Mouse (Mus musculus) Patski (cell line): ENCODE measurements around the gene Ncor2. TPM values are rescaled to one million over a fixed set of nuclear protein-coding genes. Genes with fewer than 3 reads are reported as not detected.
"Not testable (repeated sequence)": the region's sequence is repeated elsewhere in the genome, so short reads cannot be mapped to it uniquely, and the experiment has no call there.

Source experiments
- ATAC-seq: fragments of 100-300 bp; one replicate; pipeline ENCODE4 v1.8.0; 2021
- CTCF ChIA-PET: fragments of 350-600 bp; sonication (Branson Sonifier 250); formaldehyde crosslinking; loops from one replicate; lab custom pipeline; 2022; ENCODE audit warnings: inconsistent platforms; lab: Charles Lee
- POLR2A ChIA-PET: fragments of 350-600 bp; sonication (Branson Sonifier 250); formaldehyde crosslinking; loops from one replicate; lab custom pipeline; 2022; ENCODE audit warnings: antibody characterized with exemption, inconsistent platforms; lab: Charles Lee
- DNase-seq: peaks from one replicate; pipeline ENCODE4 v3.0.0-alpha.2; 2011; ENCODE audit warnings: low read depth, low spot score
- H3K27me3 ChIP-seq: fragments of 371-371 bp; one replicate; pipeline ENCODE4 v1.5.1; 2021
- CTCF ChIP-seq: fragments of 100-300 bp; IDR thresholded peaks from one replicate; pipeline ENCODE4 v1.5.1; 2021
- in situ Hi-C: fragments of 300-500 bp; cut with MboI; formaldehyde crosslinking; loops from 3 replicates; pipeline ENCODE4 v1.11.1; 2018; ENCODE audit warnings: low pct_unique_long_range_greater_than_20kb, mixed read lengths
- polyA plus RNA-seq: library from polyadenylated mRNA; unstranded; gene quantifications from one replicate; pipeline ENCODE4 v1.2.3, GENCODE M21; 2021

Ncor2 gene
- polyA plus RNA-seq, 1 experiment from 2014 or later: 98.6 TPM

DNA sequence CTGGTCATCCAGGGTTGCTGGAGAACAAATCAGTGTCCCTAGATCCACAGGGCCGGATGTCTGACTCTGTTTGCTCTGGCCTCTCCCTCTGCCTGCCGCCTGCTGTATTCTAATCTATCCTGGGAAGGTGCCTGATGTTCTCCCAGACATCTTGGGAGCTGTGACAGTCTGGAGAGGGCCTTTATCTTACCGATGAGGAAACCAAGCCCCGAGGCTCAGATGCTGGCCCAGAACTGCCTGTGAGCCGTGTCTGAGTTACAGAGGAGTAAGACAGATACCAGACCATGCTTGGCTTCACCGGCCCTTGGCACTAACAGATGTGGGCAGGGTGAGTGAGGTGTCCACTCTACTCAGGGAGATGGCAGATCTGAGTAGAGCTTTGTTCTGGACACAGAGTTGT, 35.0 kb upstream of the Ncor2 start:
- ATAC-seq (no peak), DNase-seq (no peak)
- no peak for TF ChIP-seq CTCF
- no peaks in the 10 kb centered on the region for H3K27me3 ChIP-seq
- ChIA-PET CTCF (no interaction called here), POLR2A (no interaction called here)
- in situ Hi-C loops: no loop called here

DNA sequence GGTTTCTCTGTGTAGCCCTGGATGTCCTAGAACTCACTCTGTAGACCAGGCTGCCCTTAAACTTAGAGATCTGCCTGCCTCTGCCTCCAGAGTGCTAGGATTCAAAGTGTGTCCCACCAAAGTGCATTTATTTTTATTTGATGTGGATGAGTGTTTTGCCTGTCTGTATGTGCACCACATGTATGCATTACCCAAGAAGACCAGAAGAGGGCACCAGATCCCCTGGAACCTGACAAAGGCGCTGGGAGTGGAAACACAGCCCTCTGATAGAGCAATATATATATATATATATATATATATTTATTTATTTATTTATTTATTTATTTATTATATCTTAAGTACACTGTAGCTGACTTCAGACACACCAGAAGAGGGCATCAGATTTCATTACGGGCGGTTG, 25.9 kb upstream of the Ncor2 start:
- ATAC-seq, DNase-seq, H3K27me3 ChIP-seq, in situ Hi-C loops, POLR2A ChIA-PET: not testable (repeated sequence)
- CTCF ChIA-PET: interaction anchor here (1.2 kb wide), 2 partner anchors 16 to 63 kb away, joined by 4 read pairs; no protein-coding TSS in a partner anchor

DNA sequence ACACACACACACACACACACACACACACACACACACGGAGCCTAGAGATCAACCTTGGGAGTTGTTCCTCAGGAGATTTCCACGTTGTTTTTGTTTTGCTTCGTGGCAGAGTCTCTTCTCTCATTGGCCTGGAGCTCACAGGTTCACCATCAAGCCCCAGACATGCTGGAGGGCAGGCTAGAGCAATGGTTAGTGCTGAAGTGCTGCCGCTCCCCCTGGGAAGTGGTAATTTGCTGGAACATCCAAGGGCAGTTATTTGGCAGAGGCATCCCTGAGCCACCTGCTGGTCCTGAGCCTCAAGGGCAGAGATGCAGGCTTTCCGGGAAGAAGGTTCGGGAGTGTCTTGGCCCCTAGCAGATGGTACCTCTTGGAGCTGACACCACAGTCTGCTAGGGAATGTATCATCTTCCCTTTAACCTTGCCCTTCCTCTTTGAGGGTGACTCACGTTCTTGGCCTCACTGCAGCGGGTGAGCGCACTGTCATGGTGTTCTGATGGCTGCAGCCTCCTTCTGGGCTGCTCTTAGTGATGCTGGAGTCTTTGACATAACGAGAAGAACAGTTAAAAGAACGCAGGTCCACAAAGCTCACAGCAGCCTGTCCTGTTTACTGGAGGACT, 25.3 kb upstream of the Ncor2 start:
- H3K27me3 ChIP-seq: no peaks in the 10 kb centered on the region
- POLR2A ChIA-PET: interaction anchor here (1.3 kb wide), 1 partner anchor 41 kb away, joined by 4 read pairs; no protein-coding TSS in a partner anchor
- ATAC-seq (no peak), DNase-seq (no peak)
- CTCF ChIA-PET: interaction anchor here (0.7 to 1.2 kb wide), 3 partner anchors 15 to 67 kb away, joined by 3 to 4 read pairs (median 4); no protein-coding TSS in a partner anchor
- TF ChIP-seq CTCF: no peak
- in situ Hi-C loops: no loop called here

DNA sequence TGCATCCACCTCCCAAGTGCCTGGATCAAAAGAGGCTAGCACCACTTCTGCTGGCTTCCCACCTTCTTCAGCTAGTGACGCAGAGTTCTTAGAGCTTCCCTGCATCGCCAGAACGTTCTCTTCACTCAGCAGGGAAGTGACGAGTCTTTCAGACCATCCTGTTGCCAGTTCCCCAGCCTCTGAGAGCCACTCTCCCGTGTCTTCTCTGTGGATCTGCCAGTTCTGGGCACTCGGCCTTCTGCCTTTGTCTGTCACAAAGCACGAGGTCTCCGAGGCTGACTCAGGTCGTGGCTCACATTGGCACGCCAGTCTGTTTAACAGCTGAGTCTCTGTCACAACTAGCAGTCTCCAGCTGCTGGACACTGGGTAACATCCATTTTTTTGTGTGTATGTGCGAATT, 24.7 kb upstream of the Ncor2 start:
- peak; percentile 17 for ATAC-seq
- in situ Hi-C loops: no loop called here
- H3K27me3 ChIP-seq: no peaks in the 10 kb centered on the region
- no peak for TF ChIP-seq CTCF
- ChIA-PET CTCF (interaction anchor here (0.7 to 2.3 kb wide), 6 partner anchors 13 to 137 kb away, joined by 3 to 11 read pairs (median 4); no protein-coding TSS in a partner anchor), POLR2A (interaction anchor here (0.5 to 1.3 kb wide), 2 partner anchors 41 to 64 kb away, joined by 3 to 4 read pairs; no protein-coding TSS in a partner anchor)
- peak; percentile 75 for DNase-seq

DNA sequence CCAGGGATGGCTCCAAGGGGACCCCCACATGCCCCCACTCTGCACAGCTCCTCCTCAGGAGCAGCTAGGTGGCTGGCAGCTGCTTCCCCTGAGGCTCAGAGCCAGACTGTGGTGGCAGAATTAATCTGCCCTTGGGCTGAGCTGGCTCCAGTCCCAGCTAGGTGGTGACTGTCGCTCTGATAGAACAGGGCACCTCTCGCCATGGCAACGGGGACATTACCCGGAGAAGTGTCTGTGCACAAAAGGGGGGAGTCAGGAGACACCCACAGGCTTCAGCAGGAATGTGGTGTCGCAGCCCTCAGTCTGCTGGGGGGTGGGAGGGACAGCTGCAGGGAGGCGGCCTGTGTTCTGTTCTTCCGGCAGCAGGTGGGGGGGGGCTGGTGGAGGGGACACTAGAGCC, 24.1 kb upstream of the Ncor2 start:
- ChIA-PET POLR2A (interaction anchor here (0.5 to 1.4 kb wide), 3 partner anchors 42 to 66 kb away, joined by 3 to 4 read pairs (median 3); no protein-coding TSS in a partner anchor), CTCF (interaction anchor here (0.9 to 2.3 kb wide), 7 partner anchors 13 to 147 kb away, joined by 3 to 11 read pairs (median 4); no protein-coding TSS in a partner anchor)
- no peaks in the 10 kb centered on the region for H3K27me3 ChIP-seq
- DNase-seq: no peak
- ATAC-seq: no peak
- no peak for TF ChIP-seq CTCF
- in situ Hi-C loops: no loop called here

DNA sequence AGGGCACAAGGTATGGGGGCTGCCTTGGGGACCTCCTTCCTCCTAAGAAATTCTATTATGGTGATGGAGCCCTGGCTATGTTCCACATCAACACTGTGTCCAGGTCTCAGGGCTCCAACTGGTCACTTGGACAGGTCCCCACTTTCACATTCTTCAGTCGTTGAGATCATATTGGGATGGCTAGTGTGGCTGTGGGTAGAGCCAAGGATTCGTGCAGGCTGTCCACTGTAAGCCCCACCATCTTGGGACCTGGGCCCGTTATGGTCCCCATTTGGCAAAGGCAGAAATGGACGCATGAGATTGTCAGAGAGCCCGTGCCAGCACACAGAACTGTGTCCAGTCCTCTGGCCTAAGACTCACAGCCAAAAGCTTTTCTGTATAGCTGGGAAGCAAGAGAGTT, 23.1 kb upstream of the Ncor2 start:
- ATAC-seq: no peak
- CTCF ChIA-PET: interaction anchor here (1.6 to 2.3 kb wide), 5 partner anchors 12 to 135 kb away, joined by 3 to 11 read pairs (median 5); no protein-coding TSS in a partner anchor
- no peak for TF ChIP-seq CTCF

DNA sequence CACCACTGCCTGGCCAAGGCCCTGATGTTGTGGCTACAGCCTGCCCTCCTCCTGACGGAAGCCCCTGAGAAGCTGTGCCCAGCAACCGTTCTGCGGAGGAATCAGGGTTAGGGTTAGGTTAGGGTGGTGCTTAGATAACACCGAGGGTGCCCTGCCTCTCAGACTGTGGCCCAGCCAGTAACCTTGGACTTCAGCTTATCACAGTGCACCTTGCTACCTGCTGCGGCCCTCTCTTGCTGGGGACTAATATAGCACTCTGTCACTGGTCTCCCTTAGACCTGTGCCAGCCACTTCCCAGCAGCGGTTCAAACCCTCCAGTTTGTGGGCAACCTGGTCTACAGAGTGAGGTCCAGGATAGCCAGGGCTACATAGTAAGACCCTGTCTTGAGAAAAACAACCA, 20.1 kb upstream of the Ncor2 start:
- H3K27me3 ChIP-seq: no peaks in the 10 kb centered on the region
- POLR2A ChIA-PET: no interaction called here
- no peak for DNase-seq
- TF ChIP-seq CTCF: no peak
- CTCF ChIA-PET: no interaction called here
- in situ Hi-C loops: no loop called here
- ATAC-seq: no peak

More for the DNA sequence above, 23.1 kb upstream of the Ncor2 start:
- no peaks in the 10 kb centered on the region for H3K27me3 ChIP-seq
- in situ Hi-C loops: no loop called here
- POLR2A ChIA-PET: interaction anchor here (1.4 kb wide), 1 partner anchor 67 kb away, joined by 3 read pairs; no protein-coding TSS in a partner anchor
- DNase-seq: no peak

DNA sequence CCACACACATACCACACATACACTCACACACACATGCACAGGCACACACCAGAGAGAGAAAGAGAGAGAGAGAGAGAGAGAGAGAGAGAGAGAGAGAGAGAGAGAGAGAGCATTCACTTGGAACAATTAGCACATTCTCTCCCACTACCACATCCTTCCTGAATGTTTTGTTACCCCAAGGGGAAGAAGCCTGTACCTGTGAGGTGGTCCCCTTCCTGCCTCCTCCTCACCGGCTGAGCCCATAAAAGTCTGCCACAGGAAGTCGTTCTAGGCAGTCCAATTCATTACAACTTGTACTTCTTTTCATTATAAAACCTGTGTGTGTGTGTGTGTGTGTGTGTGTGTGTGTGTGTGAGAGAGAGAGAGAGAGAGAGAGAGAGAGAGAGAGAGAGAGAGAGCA, 18.3 kb upstream of the Ncor2 start:
- in situ Hi-C loops, DNase-seq, H3K27me3 ChIP-seq, ATAC-seq, POLR2A ChIA-PET: not testable (repeated sequence)
- CTCF ChIA-PET: interaction anchor here (1.3 kb wide), 1 partner anchor 8 kb away, joined by 3 read pairs; no protein-coding TSS in a partner anchor

DNA sequence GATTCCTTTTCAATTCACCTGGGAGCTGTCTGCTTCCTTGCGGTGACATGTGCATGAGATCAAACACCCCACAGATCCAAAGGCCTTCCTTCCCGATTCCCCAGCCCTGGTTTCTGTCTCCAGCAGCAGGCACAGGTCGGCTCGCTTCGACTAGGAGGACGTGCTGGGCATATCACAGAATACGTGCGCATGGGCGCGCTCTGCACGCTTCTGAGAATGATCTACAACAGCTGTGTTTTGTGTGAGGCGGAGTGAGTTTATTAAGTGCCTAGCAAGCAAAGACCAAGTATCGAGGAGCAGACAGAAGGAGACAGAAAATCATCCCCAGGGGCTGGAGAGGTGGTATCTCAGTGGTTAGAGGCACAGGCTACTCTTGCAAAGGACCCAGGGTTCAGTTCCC, 17.0 kb upstream of the Ncor2 start:
- DNase-seq (no peak), ATAC-seq (no peak)
- TF ChIP-seq CTCF: no peak
- no peaks in the 10 kb centered on the region for H3K27me3 ChIP-seq
- in situ Hi-C loops: no loop called here
- ChIA-PET CTCF (no interaction called here), POLR2A (no interaction called here)

DNA sequence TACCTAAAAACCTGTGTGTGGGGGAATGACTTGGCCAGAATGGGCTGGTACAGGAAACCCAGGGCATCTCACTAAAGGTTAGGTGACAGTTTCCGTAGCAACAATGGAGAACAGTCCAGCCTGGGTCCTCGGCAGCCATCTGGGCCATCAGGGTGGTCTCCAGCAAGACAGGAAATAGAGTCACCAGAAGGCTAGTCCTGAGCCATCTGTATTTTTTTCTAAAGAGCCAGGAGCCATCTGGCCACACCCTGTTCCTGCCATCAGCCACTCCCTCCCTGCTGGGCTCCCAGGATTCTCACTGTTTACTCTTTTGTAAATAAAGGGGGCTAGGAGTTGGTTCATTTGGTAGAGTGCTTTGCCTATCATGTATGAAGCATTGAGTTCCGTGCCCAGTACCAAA, 16.1 kb upstream of the Ncor2 start:
- DNase-seq: no peak
- TF ChIP-seq CTCF: no peak
- POLR2A ChIA-PET: no interaction called here
- ATAC-seq: no peak
- CTCF ChIA-PET: no interaction called here
- H3K27me3 ChIP-seq: no peaks in the 10 kb centered on the region
- in situ Hi-C loops: no loop called here
